Mouse (Mus musculus): ENCODE data around the gene Rwdd4a.

Gene Rwdd4a

DNA sequence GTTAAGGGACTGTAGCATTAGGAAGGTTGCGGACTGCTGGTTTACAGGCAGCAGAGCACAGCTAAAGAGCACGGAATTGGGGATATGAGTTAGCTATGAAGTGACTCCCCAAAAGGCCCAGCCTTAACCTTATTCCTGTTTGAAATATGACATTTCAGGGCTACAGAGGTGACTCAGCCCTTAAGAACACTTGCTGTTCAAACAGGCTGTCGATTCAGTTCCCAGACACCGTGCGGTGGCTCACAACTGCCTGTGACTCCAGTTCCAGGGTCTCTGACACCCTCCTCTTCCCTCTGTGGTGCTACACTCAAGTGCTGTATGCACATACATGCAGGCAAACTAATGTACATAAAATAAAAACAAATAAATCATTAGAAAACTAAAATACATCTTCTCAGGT lies 55.2 kb downstream of the Rwdd4a start:
- no peak for DNase-seq (ENCODE audit: low spot score)

DNA sequence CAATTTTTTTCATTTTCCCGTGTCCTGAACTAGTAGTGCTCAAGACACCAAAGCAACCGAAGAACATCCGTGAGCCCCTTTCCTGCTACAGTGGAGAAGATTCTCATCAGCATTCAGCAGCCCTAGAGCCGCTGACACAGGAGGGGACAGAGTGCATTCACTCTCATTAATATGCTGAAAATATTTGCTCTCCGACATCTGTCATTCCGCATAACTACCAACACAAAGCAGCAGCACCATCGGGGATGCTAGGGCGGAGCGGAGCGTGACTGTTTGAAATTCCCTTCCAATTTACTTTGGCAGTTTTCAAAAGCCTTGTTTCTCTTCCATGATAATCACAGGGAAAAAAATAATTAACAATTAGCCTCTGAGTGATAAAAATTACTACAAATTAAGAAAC lies 56.9 kb downstream of the Rwdd4a start:
- DNase-seq (ENCODE audit: low spot score) = no peak

DNA sequence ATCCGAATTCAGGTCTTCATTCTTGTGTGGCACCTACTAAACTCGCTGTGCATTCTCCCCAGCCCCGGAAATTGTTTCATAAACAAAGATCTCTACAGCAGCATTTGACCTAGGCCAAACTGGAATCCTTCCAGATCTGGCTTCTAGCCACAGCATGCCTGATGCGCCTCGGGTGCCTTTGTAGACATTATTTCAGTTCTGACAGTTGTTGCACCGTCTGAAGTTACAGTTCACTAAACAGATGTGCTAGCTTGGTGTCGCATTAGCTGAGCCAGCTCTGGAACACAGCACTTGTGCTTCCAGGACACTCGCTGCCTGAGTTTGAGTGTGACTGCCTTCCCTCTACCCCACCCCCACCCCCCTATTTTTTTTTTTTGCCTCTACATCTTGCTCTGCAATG lies 67.2 kb downstream of the Rwdd4a start:
- peak; percentile 48 for DNase-seq (ENCODE audit: low spot score)

All from adipocyte (in vitro differentiated cells).